In the genomic region with DNA sequence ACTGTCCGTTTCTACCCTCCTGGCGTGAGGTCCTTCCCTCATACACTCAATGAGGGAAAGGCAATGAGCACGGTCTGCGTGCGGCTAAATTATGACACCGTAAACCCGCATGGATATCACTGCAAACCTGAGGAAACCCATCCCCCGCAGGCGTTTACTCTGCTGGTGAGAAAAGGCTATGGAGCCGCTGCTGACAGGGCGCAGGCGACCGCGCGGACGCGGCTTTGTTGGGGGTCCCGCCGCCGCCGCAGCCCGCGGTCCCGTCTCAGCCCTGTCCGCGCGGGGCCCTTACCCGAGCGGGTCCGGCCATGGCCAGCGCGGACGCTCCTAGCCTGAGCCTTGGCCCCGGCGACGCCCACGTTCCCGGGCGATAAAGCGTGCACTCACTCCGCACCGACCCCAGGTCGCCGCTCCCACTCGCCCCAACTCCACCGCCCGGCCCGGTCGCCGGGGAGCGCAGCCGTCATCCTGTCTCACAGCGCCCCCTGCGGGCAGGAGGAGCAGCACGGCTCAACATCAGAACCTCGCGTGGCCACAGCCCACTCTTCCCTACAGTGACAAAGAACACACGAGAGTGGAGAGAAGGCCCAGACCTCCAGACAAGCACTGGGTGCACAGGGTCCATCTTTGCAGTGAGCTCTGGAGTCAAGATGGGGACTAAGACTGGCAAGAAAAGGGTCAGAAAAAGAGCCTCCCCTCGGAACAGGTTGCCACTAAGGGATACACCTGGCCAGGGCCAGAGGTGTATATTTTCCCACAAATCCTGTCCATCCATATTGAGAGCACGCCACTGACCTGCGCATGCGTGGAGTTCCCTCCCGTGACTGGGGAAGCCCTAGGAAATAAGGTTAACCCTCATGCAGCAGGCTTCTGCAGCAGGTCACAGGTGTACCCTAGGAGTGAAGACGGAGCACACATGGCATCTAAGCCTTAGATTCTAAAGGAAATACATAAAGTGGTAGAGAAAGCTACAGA, we compare ENCODE assay signal across 8 mouse cellular contexts. TPM values are rescaled to one million over a fixed set of nuclear protein-coding genes. Genes with fewer than 3 reads are reported as not detected.
DNase-seq lines count a peak whose midpoint lies in the region; ATAC-seq and TF ChIP-seq lines count a peak whose summit lies in the region.

Zfp786 (minus strand) TSS at position 764 of the 975 bp plus-strand sequence.

- no peaks in the 10 kb centered on the region for H3K4me1 ChIP-seq in cortical plate, adult 2 months (ENCODE audit: control insufficient read depth, insufficient read depth, low read length)
- peaks cover 30% of the 10 kb centered on the region for H3K4me1 ChIP-seq in megakaryocyte, embryonic 14.5 days

- H3K36me3 ChIP-seq in megakaryocyte, embryonic 14.5 days (replicated peaks; ENCODE audit: low read length) = no peaks in the 10 kb centered on the region

- H3K9me3 ChIP-seq in megakaryocyte, embryonic 14.5 days = no peaks in the 10 kb centered on the region

- H3K27ac ChIP-seq in cortical plate, adult 2 months (ENCODE audit: insufficient read depth, low read length) = no peak within 1 kb of the TSS

- peak; percentile 97 for DNase-seq in gastrocnemius, postnatal 10 days
- peak; percentile 70 to 90 for DNase-seq in left cerebral cortex, adult 9 months (ENCODE audit: low spot score in 2 of 2)
- peak; percentile 93 to 94 for DNase-seq in right cerebral cortex, adult 2 months (ENCODE audit: low spot score in 2 of 2)
- DNase-seq in urinary bladder, postnatal 10 days (ENCODE audit: low spot score) = peak; percentile 80

- TF ChIP-seq CTCF in cortical plate, adult 2 months (IDR thresholded peaks at IDR 0.05; ENCODE audit: extremely low read depth, insufficient read depth, low read length) = peak; percentile 80

- ATAC-seq in activated CD4-positive, CD25-positive, alpha-beta regulatory T cell, adult 4 months = peak; percentile 88
- peak; percentile 91 for ATAC-seq in inflammation-experienced regulatory T-cells, adult 6 months

- H3K27me3 ChIP-seq in megakaryocyte, embryonic 14.5 days (replicated peaks) = peaks cover 2% of the 10 kb centered on the region

- H3K4me3 ChIP-seq in cortical plate, adult 2 months (ENCODE audit: insufficient read depth, low read length) = peak within 1 kb of the TSS; percentile 63
- peak within 1 kb of the TSS; percentile 94 for H3K4me3 ChIP-seq in megakaryocyte, embryonic 14.5 days (replicated peaks)

- 0 out of 2 replicates have a peak, but pooled peaks have one; percentile 7 for TF ChIP-seq POLR2A in cortical plate, adult 2 months (IDR thresholded peaks at IDR 0.05; ENCODE audit: extremely low read depth, insufficient read depth, low read length)

RNA-seq across cellular contexts. Expression of gene Zfp786, which starts in this region (rescaled TPM):
- polyA plus RNA-seq in activated CD4-positive, CD25-positive, alpha-beta regulatory T cell, adult 4 months (2017; shearing (Covaris generic)) = not detected
- 2.0 and 2.3 TPM in 2 replicates for polyA plus RNA-seq in cortical plate, adult 2 months (2012; rRNA removed)
- total RNA-seq in gastrocnemius, postnatal 10 days (2021) = under 1 TPM; 0.73 to 0.88 TPM
- under 1 TPM in 2 of 3 experiments, not detected in 1; 0.11 to 0.34 TPM for polyA plus RNA-seq in inflammation-experienced regulatory T-cells, adult 6 months (2017; shearing (Covaris generic))
- polyA plus RNA-seq in megakaryocyte, embryonic 14.5 days (2012; ENCODE audit: insufficient read depth, low replicate concordance) = not detected in 2 replicates

Comparison
In these comparisons a context has a peak if more than half of its experiments do, and no peak if none do; other contexts are left out.
1. Peak in ATAC-seq in activated CD4-positive, CD25-positive, alpha-beta regulatory T cell, adult 4 months; RNA of the gene not detected or under 1 TPM.
2. Peak in DNase-seq in gastrocnemius, postnatal 10 days; RNA of the gene not detected or under 1 TPM.
3. Peak in ATAC-seq in inflammation-experienced regulatory T-cells, adult 6 months; RNA of the gene not detected or under 1 TPM.